Mouse (Mus musculus): Measurements from ENCODE around the gene Lrrtm4. TPM values are rescaled to one million over a fixed set of nuclear protein-coding genes. Genes with fewer than 3 reads are reported as not detected.
A peak's percentile ranks its signal among the peaks of the same experiment; 100 is the strongest.

Lrrtm4 gene
- 0.36 and 0.68 TPM in 2 replicates for polyA plus RNA-seq (2015; fragmentation: Nextera tagmentation; extraction: Ambion mirVana)

DNA sequence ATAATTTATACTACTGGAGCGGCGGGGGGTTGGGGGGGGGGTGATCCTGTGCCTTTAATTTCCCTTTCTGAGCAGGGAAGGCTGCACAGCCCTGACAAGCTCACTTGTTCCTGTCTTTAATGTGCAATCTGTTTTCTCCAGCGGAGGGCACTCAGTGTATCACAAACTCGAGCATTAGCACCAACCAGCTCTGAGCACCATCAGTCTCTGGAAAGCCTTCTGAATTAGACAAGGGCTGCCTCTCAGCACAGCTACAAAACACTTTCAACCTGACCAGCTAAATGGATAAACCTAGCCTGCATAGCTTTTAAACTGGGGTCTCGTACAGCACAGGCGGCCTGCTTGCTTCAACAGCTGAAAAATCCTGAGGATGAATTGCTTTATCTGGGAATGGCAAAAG, at the start of gene Lrrtm4:
Gene Lrrtm4 (plus strand): TSS at position 113 of the 400 bp plus-strand sequence.
- no peak within 1 kb of the TSS for H3K9ac ChIP-seq (ENCODE audit: low read length)
- WGBS = 14% methylated on average over 6 of the region's 6 CpGs

DNA sequence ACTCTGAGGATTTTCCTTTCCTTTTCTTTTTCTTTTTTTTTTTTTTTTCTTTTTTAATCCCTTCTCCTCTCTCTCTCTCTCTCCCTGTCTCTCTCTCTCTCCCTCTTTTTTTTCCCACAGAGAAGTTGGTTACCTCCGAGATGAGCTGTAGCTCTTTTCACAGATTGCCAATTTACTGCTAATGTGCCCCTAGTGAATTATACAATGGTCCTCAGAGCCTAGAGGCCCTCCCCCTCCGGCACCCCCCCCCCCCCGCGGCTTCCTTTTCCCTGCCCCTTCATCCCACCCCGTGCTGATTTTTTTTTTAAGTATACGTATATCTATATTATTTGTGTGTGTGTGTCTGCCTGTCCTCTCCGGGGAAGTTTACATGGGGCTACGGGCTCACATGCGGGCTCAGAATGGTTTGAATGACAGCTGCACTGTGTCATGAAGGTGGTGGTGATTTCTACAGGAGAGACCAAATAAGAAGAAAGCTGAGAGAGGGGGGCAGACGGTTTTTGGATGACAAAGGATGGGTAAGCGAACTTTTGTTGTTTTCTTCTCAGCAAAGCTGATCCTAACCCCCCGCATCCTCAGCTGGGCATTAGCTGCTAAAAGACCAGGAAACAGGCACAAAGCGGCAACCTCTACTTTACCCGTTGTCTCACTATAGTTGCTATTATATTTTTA, 648 bp downstream of the Lrrtm4 start:
- no peak overlapping the region for H3K27ac ChIP-seq (ENCODE audit: low read length)
- H3K36me3 ChIP-seq (ENCODE audit: control insufficient read depth, insufficient read depth, low read length) = no peaks in the 10 kb centered on the region
- H3K9ac ChIP-seq (ENCODE audit: low read length) = no peak overlapping the region
- no peak for ATAC-seq (ENCODE audit: low read depth)
- H3K4me3 ChIP-seq (ENCODE audit: low read length) = peak overlapping the region; percentile 32
- 3% methylated on average over 14 of the region's 14 CpGs for WGBS
- no peaks in the 10 kb centered on the region for H3K9me3 ChIP-seq (ENCODE audit: control insufficient read depth, low read length)
- H3K4me1 ChIP-seq (replicated peaks; ENCODE audit: control insufficient read depth, insufficient read depth, low read length) = no peaks in the 10 kb centered on the region
- peak overlapping the region; percentile 61 for H3K4me2 ChIP-seq (ENCODE audit: low read depth, low read length)
- H3K27me3 ChIP-seq (ENCODE audit: control insufficient read depth, insufficient read depth, low read depth, low read length) = no peaks in the 10 kb centered on the region

More for the DNA sequence above, at the start of gene Lrrtm4:
- ATAC-seq (ENCODE audit: low read depth) = no peak
- no peak within 1 kb of the TSS for H3K27ac ChIP-seq (ENCODE audit: low read length)
- peak within 1 kb of the TSS; percentile 32 for H3K4me3 ChIP-seq (ENCODE audit: low read length)
- no peaks in the 10 kb centered on the region for H3K36me3 ChIP-seq (ENCODE audit: control insufficient read depth, insufficient read depth, low read length)
- H3K4me1 ChIP-seq (replicated peaks; ENCODE audit: control insufficient read depth, insufficient read depth, low read length) = no peaks in the 10 kb centered on the region
- H3K27me3 ChIP-seq (ENCODE audit: control insufficient read depth, insufficient read depth, low read depth, low read length) = no peaks in the 10 kb centered on the region
- H3K9me3 ChIP-seq (ENCODE audit: control insufficient read depth, low read length) = no peaks in the 10 kb centered on the region
- peak within 1 kb of the TSS; percentile 61 for H3K4me2 ChIP-seq (ENCODE audit: low read depth, low read length)

DNA sequence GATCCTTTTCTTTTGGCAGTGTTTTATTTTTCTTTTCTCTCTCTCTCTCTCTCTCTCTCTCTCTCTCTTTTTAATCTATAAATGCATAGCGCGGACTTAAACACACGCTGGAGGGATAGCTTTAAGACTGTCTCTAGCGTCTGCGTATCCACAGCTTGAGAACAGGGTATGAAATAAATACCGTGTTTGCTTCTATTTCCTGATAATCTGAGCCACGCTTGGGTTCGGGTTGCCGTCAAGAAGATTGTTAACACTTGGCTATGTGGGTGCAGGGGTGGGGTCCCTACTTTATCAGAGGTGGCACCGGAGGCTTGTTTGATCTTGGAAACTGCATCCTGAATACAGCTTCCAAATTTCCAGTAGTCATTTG, 1.2 kb downstream of the Lrrtm4 start:
- no peaks in the 10 kb centered on the region for H3K9me3 ChIP-seq (ENCODE audit: control insufficient read depth, low read length)
- no peak overlapping the region for H3K9ac ChIP-seq (ENCODE audit: low read length)
- H3K4me3 ChIP-seq (ENCODE audit: low read length) = peak overlapping the region; percentile 32
- ATAC-seq (ENCODE audit: low read depth) = no peak
- H3K27me3 ChIP-seq (ENCODE audit: control insufficient read depth, insufficient read depth, low read depth, low read length) = no peaks in the 10 kb centered on the region
- 7% methylated on average over 10 of the region's 10 CpGs for WGBS
- H3K36me3 ChIP-seq (ENCODE audit: control insufficient read depth, insufficient read depth, low read length) = no peaks in the 10 kb centered on the region
- no peaks in the 10 kb centered on the region for H3K4me1 ChIP-seq (replicated peaks; ENCODE audit: control insufficient read depth, insufficient read depth, low read length)
- H3K27ac ChIP-seq (ENCODE audit: low read length) = no peak overlapping the region
- H3K4me2 ChIP-seq (ENCODE audit: low read depth, low read length) = peak overlapping the region; percentile 61

DNA sequence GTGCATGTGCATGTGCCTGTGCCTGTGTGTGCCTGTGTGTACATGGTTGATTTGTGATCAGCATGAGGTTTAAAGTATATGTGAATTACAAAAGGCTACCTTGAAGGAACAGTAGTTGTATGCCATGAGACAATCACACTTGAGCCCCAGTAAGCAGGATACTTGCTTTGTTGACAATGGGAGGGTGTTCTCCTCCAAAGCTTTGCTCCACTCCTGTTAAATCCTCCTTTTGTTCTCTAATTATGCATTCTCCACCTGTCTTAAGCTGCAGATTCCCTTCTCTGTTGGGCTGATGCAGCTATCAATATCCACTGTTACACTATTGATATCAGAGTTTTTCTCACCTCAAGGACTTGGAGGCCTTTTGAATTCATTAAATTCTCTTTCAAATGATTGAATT, 38.2 kb downstream of the Lrrtm4 start:
- H3K4me3 ChIP-seq (ENCODE audit: low read length) = no peak overlapping the region
- H3K27ac ChIP-seq (ENCODE audit: low read length) = no peak overlapping the region
- no peaks in the 10 kb centered on the region for H3K27me3 ChIP-seq (ENCODE audit: control insufficient read depth, insufficient read depth, low read depth, low read length)
- no peak overlapping the region for H3K4me2 ChIP-seq (ENCODE audit: low read depth, low read length)
- no peaks in the 10 kb centered on the region for H3K36me3 ChIP-seq (ENCODE audit: control insufficient read depth, insufficient read depth, low read length)
- H3K9ac ChIP-seq (ENCODE audit: low read length) = no peak overlapping the region
- ATAC-seq (ENCODE audit: low read depth) = no peak
- H3K4me1 ChIP-seq (replicated peaks; ENCODE audit: control insufficient read depth, insufficient read depth, low read length) = no peaks in the 10 kb centered on the region
- no peaks in the 10 kb centered on the region for H3K9me3 ChIP-seq (ENCODE audit: control insufficient read depth, low read length)

DNA sequence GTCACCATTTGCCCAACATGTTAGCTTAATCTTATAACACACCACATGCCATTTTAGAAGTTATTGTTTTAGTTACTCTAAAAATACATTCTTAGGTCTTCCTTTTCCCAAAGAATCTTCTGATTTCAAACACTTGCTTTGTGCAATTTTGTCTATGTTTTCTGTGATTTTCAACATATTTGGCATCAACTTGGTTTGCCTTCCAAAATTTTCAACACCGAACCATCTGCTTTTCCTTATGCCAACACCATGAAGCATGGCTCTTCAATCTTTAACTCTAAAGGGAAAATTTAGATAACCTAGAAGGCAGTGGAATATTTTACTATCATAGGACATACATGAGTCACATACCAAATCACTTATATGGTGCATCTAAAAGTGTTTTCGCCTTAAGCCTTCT, 59.3 kb downstream of the Lrrtm4 start:
- no peak for ATAC-seq (ENCODE audit: low read depth)
- no peak overlapping the region for H3K27ac ChIP-seq (ENCODE audit: low read length)
- 92% methylated on average over 2 of the region's 2 CpGs for WGBS
- no peaks in the 10 kb centered on the region for H3K4me1 ChIP-seq (replicated peaks; ENCODE audit: control insufficient read depth, insufficient read depth, low read length)
- H3K9me3 ChIP-seq (ENCODE audit: control insufficient read depth, low read length) = no peaks in the 10 kb centered on the region
- no peaks in the 10 kb centered on the region for H3K36me3 ChIP-seq (ENCODE audit: control insufficient read depth, insufficient read depth, low read length)
- H3K27me3 ChIP-seq (ENCODE audit: control insufficient read depth, insufficient read depth, low read depth, low read length) = no peaks in the 10 kb centered on the region
- no peak overlapping the region for H3K9ac ChIP-seq (ENCODE audit: low read length)
- H3K4me3 ChIP-seq (ENCODE audit: low read length) = no peak overlapping the region
- H3K4me2 ChIP-seq (ENCODE audit: low read depth, low read length) = no peak overlapping the region

DNA sequence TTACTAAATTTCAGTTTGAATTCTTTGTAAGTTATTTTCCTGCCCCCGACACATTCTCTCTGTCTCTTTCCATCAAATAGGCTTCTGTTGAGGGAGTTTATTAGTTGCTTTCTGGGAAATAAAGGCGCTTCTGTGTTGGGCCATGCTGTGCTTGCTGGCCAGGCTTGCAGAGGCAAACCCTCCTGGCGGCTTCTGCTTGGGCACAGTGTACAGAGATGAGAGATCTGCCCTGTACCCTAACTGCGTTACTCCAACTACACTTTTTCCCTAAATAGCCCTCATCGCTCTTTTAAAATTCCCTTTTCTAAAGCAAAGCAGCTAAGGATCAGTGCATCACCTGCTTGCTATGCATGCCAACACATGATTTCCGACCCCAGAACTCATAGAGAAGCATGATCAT, 60.6 kb downstream of the Lrrtm4 start:
- no peak overlapping the region for H3K4me3 ChIP-seq (ENCODE audit: low read length)
- H3K4me2 ChIP-seq (ENCODE audit: low read depth, low read length) = no peak overlapping the region
- H3K4me1 ChIP-seq (replicated peaks; ENCODE audit: control insufficient read depth, insufficient read depth, low read length) = no peaks in the 10 kb centered on the region
- no peaks in the 10 kb centered on the region for H3K36me3 ChIP-seq (ENCODE audit: control insufficient read depth, insufficient read depth, low read length)
- H3K27ac ChIP-seq (ENCODE audit: low read length) = no peak overlapping the region
- H3K9me3 ChIP-seq (ENCODE audit: control insufficient read depth, low read length) = no peaks in the 10 kb centered on the region
- no peak overlapping the region for H3K9ac ChIP-seq (ENCODE audit: low read length)
- H3K27me3 ChIP-seq (ENCODE audit: control insufficient read depth, insufficient read depth, low read depth, low read length) = no peaks in the 10 kb centered on the region
- 76% methylated on average over 6 of the region's 6 CpGs for WGBS
- ATAC-seq (ENCODE audit: low read depth) = no peak

DNA sequence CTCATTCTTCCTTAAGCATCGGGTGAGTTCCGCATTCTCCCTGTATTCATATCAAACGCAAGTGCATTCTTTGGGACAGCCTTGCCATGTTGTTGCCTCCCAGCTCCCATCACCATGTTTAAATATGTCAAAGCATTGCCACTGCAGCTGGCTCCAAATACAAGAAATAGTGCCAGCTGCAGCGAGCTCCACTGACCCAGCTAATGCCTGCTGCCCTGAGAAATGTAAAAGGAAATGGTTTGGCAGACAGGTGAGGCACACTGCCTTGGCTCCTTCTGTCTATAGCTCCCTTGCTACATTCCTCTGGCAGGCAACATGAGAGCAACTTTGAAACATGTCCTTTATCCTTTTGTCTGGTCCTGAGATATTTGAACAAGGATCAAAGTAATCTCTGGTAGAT, 76.2 kb downstream of the Lrrtm4 start:
- WGBS = 76% methylated on average over 4 of the region's 4 CpGs
- no peak for ATAC-seq (ENCODE audit: low read depth)

DNA sequence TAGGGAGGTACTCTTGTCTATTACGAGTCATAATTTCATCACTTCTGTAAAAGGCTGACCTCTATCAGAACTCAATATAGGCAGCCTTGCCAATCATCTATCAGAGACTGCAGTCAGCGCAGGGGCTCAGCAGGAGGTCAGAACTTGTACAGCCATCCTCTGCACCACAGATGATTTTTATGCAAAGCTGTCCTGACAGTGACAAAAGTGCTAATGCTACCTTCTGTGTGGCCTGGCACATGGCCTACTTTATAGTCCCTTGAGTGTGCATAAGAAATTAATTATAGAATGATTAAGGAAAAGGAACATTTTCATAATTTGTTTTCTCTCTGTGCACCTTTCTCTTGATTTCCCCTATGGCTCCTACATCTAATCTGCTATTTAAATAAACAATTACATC, 86.7 kb downstream of the Lrrtm4 start:
- no peak for ATAC-seq (ENCODE audit: low read depth)
- no peak overlapping the region for H3K27ac ChIP-seq (ENCODE audit: low read length)
- H3K36me3 ChIP-seq (ENCODE audit: control insufficient read depth, insufficient read depth, low read length) = no peaks in the 10 kb centered on the region
- H3K4me3 ChIP-seq (ENCODE audit: low read length) = no peak overlapping the region
- H3K4me2 ChIP-seq (ENCODE audit: low read depth, low read length) = no peak overlapping the region
- no peaks in the 10 kb centered on the region for H3K9me3 ChIP-seq (ENCODE audit: control insufficient read depth, low read length)
- no peak overlapping the region for H3K9ac ChIP-seq (ENCODE audit: low read length)
- WGBS = 66% methylated on average over 2 of the region's 2 CpGs
- H3K4me1 ChIP-seq (replicated peaks; ENCODE audit: control insufficient read depth, insufficient read depth, low read length) = no peaks in the 10 kb centered on the region
- H3K27me3 ChIP-seq (ENCODE audit: control insufficient read depth, insufficient read depth, low read depth, low read length) = no peaks in the 10 kb centered on the region

More for the DNA sequence above, 76.2 kb downstream of the Lrrtm4 start:
- Histone ChIP-seq H3K9me3 (ENCODE audit: control insufficient read depth, low read length) (no peaks in the 10 kb centered on the region), H3K9ac (ENCODE audit: low read length) (no peak overlapping the region), H3K36me3 (ENCODE audit: control insufficient read depth, insufficient read depth, low read length) (no peaks in the 10 kb centered on the region), H3K27me3 (ENCODE audit: control insufficient read depth, insufficient read depth, low read depth, low read length) (no peaks in the 10 kb centered on the region), H3K4me1 (replicated peaks; ENCODE audit: control insufficient read depth, insufficient read depth, low read length) (no peaks in the 10 kb centered on the region), H3K4me3 (ENCODE audit: low read length) (no peak overlapping the region), H3K4me2 (ENCODE audit: low read depth, low read length) (no peak overlapping the region), H3K27ac (ENCODE audit: low read length) (no peak overlapping the region)

DNA sequence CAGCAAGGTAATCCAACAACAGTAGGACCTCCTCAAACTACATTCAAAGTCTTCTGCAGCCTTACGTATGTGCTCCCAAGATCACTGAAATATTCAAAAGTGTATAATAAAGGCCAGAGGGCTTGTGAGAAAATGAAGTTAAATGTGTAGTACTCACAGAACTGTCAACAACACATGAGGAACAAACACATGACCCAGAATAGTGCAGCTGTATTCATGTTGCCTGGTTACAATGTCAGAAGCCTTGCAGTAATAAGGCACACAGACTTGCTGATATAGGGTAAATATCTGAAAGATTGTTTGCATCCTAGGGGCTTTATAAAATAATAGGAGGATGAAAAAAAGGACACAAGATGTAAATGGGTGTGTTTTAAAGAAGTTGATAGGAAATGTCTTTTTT, 87.2 kb downstream of the Lrrtm4 start:
- Histone ChIP-seq H3K4me2 (ENCODE audit: low read depth, low read length) (no peak overlapping the region), H3K4me1 (replicated peaks; ENCODE audit: control insufficient read depth, insufficient read depth, low read length) (no peaks in the 10 kb centered on the region), H3K27me3 (ENCODE audit: control insufficient read depth, insufficient read depth, low read depth, low read length) (no peaks in the 10 kb centered on the region), H3K9ac (ENCODE audit: low read length) (no peak overlapping the region), H3K27ac (ENCODE audit: low read length) (no peak overlapping the region), H3K4me3 (ENCODE audit: low read length) (no peak overlapping the region), H3K9me3 (ENCODE audit: control insufficient read depth, low read length) (no peaks in the 10 kb centered on the region), H3K36me3 (ENCODE audit: control insufficient read depth, insufficient read depth, low read length) (no peaks in the 10 kb centered on the region)
- ATAC-seq (ENCODE audit: low read depth) = no peak
- WGBS = 77% methylated on average over 1 of the region's 1 CpGs

DNA sequence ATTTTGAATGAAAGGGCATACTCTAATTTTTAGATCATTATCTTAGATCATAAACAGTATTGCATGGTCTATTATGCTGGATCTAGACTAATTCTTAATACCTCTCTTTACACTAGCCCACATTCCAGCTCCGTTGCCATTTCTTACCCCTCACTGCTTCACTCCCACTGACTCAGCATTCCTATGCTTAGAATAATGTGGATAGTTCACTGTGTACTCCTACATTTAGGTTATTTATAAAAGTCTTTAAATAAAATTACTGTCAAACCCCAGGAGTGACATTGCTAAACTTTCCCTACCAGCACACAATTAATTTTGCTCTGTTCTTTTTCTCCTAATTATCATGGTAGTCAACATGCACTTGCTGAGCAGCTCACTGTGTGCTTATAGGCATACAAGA, 107.7 kb downstream of the Lrrtm4 start:
- WGBS = 81% methylated on average over 1 of the region's 1 CpGs
- Histone ChIP-seq H3K4me2 (ENCODE audit: low read depth, low read length) (no peak overlapping the region), H3K27me3 (ENCODE audit: control insufficient read depth, insufficient read depth, low read depth, low read length) (no peaks in the 10 kb centered on the region), H3K4me3 (ENCODE audit: low read length) (no peak overlapping the region), H3K9ac (ENCODE audit: low read length) (no peak overlapping the region), H3K9me3 (ENCODE audit: control insufficient read depth, low read length) (no peaks in the 10 kb centered on the region; the same call in 1 of the 2 replicates), H3K4me1 (replicated peaks; ENCODE audit: control insufficient read depth, insufficient read depth, low read length) (no peaks in the 10 kb centered on the region), H3K27ac (ENCODE audit: low read length) (no peak overlapping the region), H3K36me3 (ENCODE audit: control insufficient read depth, insufficient read depth, low read length) (no peaks in the 10 kb centered on the region)
- ATAC-seq (ENCODE audit: low read depth) = no peak
